Mouse (Mus musculus): ENCODE measurements around the gene Gm17651. TPM values are rescaled to one million over a fixed set of nuclear protein-coding genes. Genes with fewer than 3 reads are reported as not detected.

Gene Gm17651
- polyA plus RNA-seq, 1 experiment from 2014 or later, result not detected

- Histone ChIP-seq H3K4me2 (no peak overlapping the region), H3K27me3 (no peaks in the 10 kb centered on the region), H3K9ac (replicated peaks) (no peak overlapping the region), H3K4me1 (replicated peaks) (peaks cover 10% of the 10 kb centered on the region), H3K27ac (no peak overlapping the region), H3K36me3 (no peaks in the 10 kb centered on the region), H3K9me3 (no peaks in the 10 kb centered on the region), H3K4me3 (replicated peaks) (no peak overlapping the region)
- 89% methylated on average over 6 of the region's 6 CpGs for WGBS
- ATAC-seq (ENCODE audit: insufficient number of reproducible peaks, insufficient read depth, low FRiP score, low TSS enrichment, low read depth), result no peak
Measured at GRCm38 (mm10) chr3:97693806-97694205, 19.3 kb upstream of the Gm17651 start.

DNA sequence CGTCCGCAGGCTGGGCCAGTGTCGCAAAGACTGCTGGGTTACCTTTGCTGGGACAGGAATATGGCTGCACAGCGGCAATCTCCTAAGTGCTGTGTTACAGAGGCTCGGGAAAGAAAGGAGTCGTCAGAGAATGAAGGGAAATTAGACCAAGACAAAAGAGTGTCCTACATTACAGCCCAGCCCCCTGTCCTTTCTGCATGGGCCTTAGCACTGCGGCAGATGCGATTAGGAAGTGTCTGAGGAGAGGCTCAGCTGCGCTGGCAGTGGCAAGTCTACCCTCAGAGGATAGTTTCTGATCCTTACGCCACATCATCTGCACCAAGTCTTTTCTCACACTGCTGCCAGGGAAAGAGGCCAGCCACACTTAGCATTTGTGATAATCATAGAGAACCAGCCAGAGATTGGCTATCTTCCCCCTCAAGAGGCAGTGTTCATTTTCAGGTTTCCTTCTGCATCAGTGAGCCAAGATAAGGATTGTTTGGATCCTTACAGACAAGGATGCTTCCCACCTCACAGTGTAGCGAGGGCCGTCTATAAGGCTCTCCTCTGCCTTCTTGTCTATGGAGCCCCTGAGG lies 17.0 kb upstream of the Gm17651 start:
- 76% methylated on average over 12 of the region's 12 CpGs for WGBS
- Histone ChIP-seq H3K27me3 (peaks cover 2% of the 10 kb centered on the region; the same call in 1 of the 2 replicates), H3K9me3 (no peaks in the 10 kb centered on the region), H3K4me2 (no peak overlapping the region), H3K36me3 (no peaks in the 10 kb centered on the region), H3K4me3 (replicated peaks) (no peak overlapping the region), H3K4me1 (replicated peaks) (peaks cover 10% of the 10 kb centered on the region), H3K27ac (no peak overlapping the region), H3K9ac (replicated peaks) (no peak overlapping the region)
- no peak for ATAC-seq (ENCODE audit: insufficient number of reproducible peaks, insufficient read depth, low FRiP score, low TSS enrichment, low read depth)

DNA sequence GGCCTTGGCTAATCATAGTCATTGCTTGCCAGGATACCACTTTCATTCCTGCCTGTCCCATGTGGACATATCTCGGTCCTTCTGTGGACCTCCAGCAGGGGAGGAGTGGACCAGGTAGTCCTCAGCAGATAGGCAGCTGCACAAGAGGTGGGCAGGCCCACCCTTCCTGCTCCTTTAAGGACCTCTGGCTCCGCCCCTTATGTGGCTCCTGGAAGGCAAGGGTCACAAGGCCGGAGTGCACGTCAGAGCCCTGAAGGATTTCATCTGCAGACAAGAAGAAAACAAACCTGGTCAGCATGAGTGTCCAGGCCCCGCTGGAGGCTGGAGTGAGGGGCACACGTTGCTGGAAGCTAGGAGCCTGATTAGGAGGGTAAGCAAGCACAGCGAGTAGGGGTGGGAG lies 16.1 kb upstream of the Gm17651 start:
- ATAC-seq (ENCODE audit: insufficient number of reproducible peaks, insufficient read depth, low FRiP score, low TSS enrichment, low read depth), result no peak
- Histone ChIP-seq H3K4me3 (replicated peaks) (no peak overlapping the region), H3K4me2 (no peak overlapping the region), H3K9me3 (no peaks in the 10 kb centered on the region), H3K36me3 (no peaks in the 10 kb centered on the region), H3K27ac (no peak overlapping the region), H3K4me1 (replicated peaks) (peaks cover 10% of the 10 kb centered on the region), H3K27me3 (peaks cover 6% of the 10 kb centered on the region; the same call in 1 of the 2 replicates), H3K9ac (replicated peaks) (no peak overlapping the region)
- WGBS, result 52% methylated on average over 7 of the region's 7 CpGs

- no peak for ATAC-seq (ENCODE audit: insufficient number of reproducible peaks, insufficient read depth, low FRiP score, low TSS enrichment, low read depth)
- Histone ChIP-seq H3K4me2 (no peak overlapping the region), H3K9me3 (no peaks in the 10 kb centered on the region), H3K36me3 (no peaks in the 10 kb centered on the region), H3K27me3 (peaks cover 15% of the 10 kb centered on the region), H3K27ac (no peak overlapping the region), H3K9ac (replicated peaks) (no peak overlapping the region), H3K4me1 (replicated peaks) (peaks cover 11% of the 10 kb centered on the region), H3K4me3 (replicated peaks) (no peak overlapping the region)
- 66% methylated on average over 2 of the region's 2 CpGs for WGBS
Measured at GRCm38 (mm10) chr3:97689289-97689688, 14.8 kb upstream of the Gm17651 start.

DNA sequence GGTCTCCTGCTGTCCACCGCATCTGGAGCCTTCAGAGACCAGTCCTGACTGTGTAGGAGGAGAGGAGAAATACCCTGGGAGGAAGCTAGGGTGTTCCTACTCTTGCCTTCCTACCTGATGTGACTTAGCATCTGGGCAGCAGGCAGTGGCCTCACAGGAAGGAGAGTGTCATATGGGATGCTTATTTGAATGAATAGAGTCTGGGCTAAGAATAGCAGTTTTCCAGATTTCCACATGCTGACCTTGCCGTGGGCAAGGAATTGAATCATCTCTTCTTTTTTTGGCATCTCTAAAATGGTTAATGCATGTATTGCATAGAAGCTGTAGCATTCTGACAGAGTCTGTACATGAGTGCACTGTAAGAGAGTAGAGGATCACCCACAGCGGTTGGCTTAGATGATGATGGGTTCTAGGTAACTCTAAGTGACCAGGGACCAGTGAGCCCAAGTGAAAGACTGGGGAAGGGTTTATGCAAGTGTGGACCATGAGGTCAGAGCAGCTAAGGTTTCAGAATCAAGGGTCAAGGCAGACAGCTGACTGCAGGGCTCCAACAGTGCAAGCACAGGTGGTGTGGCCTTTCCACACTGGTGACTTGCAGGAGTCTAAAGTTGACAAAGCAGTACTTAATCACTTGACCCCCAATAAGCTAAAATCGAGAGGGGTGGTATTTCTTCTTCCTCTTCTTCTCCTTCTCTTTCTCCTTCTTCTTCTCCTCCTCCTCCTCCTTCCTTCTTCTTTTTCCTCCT lies 12.1 kb upstream of the Gm17651 start:
- Histone ChIP-seq H3K4me3 (replicated peaks) (no peak overlapping the region), H3K4me2 (no peak overlapping the region), H3K36me3 (no peaks in the 10 kb centered on the region), H3K27me3 (peaks cover 34% of the 10 kb centered on the region), H3K27ac (no peak overlapping the region), H3K9ac (replicated peaks) (no peak overlapping the region), H3K4me1 (replicated peaks) (peaks cover 27% of the 10 kb centered on the region), H3K9me3 (no peaks in the 10 kb centered on the region)
- ATAC-seq (ENCODE audit: insufficient number of reproducible peaks, insufficient read depth, low FRiP score, low TSS enrichment, low read depth), result no peak
- WGBS, result 85% methylated on average over 4 of the region's 4 CpGs

DNA sequence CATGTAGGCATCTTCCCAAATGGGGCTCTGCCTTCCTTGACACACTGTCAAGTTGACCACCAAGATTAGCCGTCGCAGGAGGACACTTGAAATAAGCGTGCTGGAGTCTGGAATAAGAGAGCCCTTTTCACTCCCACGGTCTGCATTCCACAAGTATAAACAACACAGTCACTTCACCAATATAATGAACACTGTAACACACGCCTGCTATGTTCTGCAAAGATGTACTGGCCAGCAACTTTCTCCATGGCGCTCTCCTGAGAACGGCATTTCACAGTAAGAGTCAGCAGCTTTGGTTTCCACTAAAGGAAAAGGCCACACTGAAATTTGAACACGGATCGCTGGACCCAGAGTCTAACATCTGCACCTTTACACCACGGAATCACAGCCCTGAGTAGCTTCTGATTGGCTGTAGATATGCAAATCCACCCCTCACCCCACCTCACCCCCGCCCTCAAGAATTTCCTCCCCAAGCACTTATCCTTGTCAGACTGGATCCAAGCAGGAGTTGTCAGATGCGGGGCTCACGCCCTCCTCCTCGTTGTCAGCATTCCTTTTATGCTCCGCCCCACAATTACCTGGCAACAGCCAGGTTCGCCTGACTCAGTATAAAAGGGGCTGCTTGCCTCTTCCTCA lies 9.2 kb upstream of the Gm17651 start:
- Histone ChIP-seq H3K9me3 (no peaks in the 10 kb centered on the region), H3K27me3 (peaks cover 52% of the 10 kb centered on the region), H3K27ac (no peak overlapping the region), H3K4me3 (replicated peaks) (no peak overlapping the region), H3K9ac (replicated peaks) (no peak overlapping the region), H3K4me2 (peak overlapping the region; percentile 33), H3K36me3 (no peaks in the 10 kb centered on the region), H3K4me1 (replicated peaks) (peaks cover 19% of the 10 kb centered on the region)
- WGBS, result 8% methylated on average over 16 of the region's 16 CpGs
- ATAC-seq (ENCODE audit: insufficient number of reproducible peaks, insufficient read depth, low FRiP score, low TSS enrichment, low read depth), result no peak

DNA sequence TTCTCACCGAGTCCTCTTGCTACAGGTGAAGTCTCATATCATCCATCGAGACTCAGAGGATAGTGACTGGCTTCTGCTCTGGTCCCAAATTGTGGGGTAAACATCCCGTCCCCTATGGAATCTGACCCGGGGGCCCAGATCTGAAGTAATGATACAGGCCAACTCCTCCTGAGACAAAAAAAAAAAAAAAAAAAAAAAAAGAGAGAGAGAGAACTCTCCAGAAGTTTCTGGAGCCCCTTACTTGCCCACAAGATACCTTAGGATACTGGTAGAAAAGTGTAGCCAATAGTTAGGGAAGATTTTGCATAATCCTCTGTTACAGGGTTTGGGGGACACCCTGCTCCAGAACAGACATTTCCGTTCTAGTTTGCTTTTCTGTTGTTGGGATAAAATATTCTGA lies 8.1 kb upstream of the Gm17651 start:
- no peaks in the 10 kb centered on the region for H3K9me3 ChIP-seq
- H3K9ac ChIP-seq (replicated peaks), result no peak overlapping the region
- H3K27me3 ChIP-seq, result peaks cover 52% of the 10 kb centered on the region
- no peak overlapping the region for H3K27ac ChIP-seq
- peak overlapping the region; percentile 40; the same call in 1 of the 2 replicates for H3K4me3 ChIP-seq (replicated peaks)
- H3K4me2 ChIP-seq, result peak overlapping the region; percentile 69
- WGBS, result 17% methylated on average over 5 of the region's 5 CpGs
- peaks cover 19% of the 10 kb centered on the region for H3K4me1 ChIP-seq (replicated peaks)
- no peaks in the 10 kb centered on the region for H3K36me3 ChIP-seq
- ATAC-seq (ENCODE audit: insufficient number of reproducible peaks, insufficient read depth, low FRiP score, low TSS enrichment, low read depth), result no peak

- H3K4me1 ChIP-seq (replicated peaks), result peaks cover 19% of the 10 kb centered on the region
- no peak overlapping the region for H3K27ac ChIP-seq
- peak overlapping the region; percentile 40 for H3K4me3 ChIP-seq (replicated peaks)
Measured at GRCm38 (mm10) chr3:97682159-97682502, 7.6 kb upstream of the Gm17651 start.

DNA sequence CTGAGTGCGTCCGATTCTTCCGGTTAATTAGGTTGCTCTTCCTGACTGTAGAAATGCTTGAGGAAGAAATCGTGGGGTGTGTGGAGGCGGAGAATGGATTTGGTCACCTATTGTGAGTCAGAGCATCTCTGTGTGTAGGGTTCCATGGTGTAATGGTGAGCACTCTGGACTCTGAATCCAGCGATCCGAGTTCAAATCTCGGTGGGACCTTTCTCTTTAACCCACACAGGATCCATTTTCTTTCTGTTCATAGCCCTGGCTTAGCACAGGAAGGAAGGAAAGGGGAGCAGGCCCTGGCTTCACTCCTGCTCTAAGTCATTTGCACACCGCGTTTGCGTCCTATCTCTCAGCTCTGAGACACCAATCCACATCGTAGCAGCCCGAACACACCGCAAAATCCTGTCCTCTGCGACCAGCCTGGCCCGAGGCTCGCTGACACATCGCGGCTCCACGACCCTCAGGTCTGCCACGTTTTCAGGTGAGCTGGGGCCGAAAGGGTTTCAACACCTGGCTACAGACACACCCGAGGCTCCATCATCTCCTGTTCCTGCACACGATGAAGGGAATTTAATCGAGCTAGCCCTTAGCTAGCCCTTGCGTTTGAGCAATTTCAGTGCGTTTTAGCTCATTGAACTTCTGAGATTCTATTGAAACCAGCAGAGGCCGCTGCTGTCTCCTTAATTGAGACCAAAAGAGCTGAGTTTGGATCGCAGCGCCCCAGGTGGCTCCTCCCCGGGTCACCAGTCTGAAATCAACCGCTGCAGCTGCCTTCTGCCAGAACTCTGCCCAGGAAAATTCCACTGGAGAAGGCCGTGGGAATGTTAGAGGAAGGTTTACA lies 7.0 kb upstream of the Gm17651 start:
- Histone ChIP-seq H3K4me3 (replicated peaks) (peak overlapping the region; percentile 40), H3K9me3 (no peaks in the 10 kb centered on the region), H3K36me3 (no peaks in the 10 kb centered on the region), H3K4me1 (replicated peaks) (peaks cover 19% of the 10 kb centered on the region), H3K9ac (replicated peaks) (peak overlapping the region; percentile 60), H3K4me2 (peak overlapping the region; percentile 69), H3K27me3 (peaks cover 50% of the 10 kb centered on the region), H3K27ac (no peak overlapping the region)
- ATAC-seq (ENCODE audit: insufficient number of reproducible peaks, insufficient read depth, low FRiP score, low TSS enrichment, low read depth), result 0 out of 2 replicates have a peak, but pooled peaks have one; percentile 27
- WGBS, result 1% methylated on average over 33 of the region's 33 CpGs

More at GRCm38 (mm10) chr3:97682159-97682502, 7.6 kb upstream of the Gm17651 start:
- Histone ChIP-seq H3K27me3 (peaks cover 52% of the 10 kb centered on the region), H3K9me3 (no peaks in the 10 kb centered on the region), H3K4me2 (peak overlapping the region; percentile 69), H3K36me3 (no peaks in the 10 kb centered on the region), H3K9ac (replicated peaks) (no peak overlapping the region; the same call in 1 of the 2 replicates)
- no peak for ATAC-seq (ENCODE audit: insufficient number of reproducible peaks, insufficient read depth, low FRiP score, low TSS enrichment, low read depth)
- WGBS, result 2% methylated on average over 11 of the region's 11 CpGs

- peaks cover 19% of the 10 kb centered on the region for H3K4me1 ChIP-seq (replicated peaks)
- ATAC-seq (ENCODE audit: insufficient number of reproducible peaks, insufficient read depth, low FRiP score, low TSS enrichment, low read depth), result peak; percentile 57; the same call in 1 of the 2 replicates
- H3K9ac ChIP-seq (replicated peaks), result peak overlapping the region; percentile 60
- no peaks in the 10 kb centered on the region for H3K9me3 ChIP-seq
- H3K4me2 ChIP-seq, result peak overlapping the region; percentile 69
- H3K36me3 ChIP-seq, result no peaks in the 10 kb centered on the region
- peaks cover 46% of the 10 kb centered on the region for H3K27me3 ChIP-seq
- WGBS, result 1% methylated on average over 28 of the region's 28 CpGs
- peak overlapping the region; percentile 40 for H3K4me3 ChIP-seq (replicated peaks)
- H3K27ac ChIP-seq, result no peak overlapping the region
Measured at GRCm38 (mm10) chr3:97680631-97681320, 6.3 kb upstream of the Gm17651 start.
